Mouse (Mus musculus): ENCODE measurements around the gene Ttc25.
"Not testable (repeated sequence)": the region's sequence is repeated elsewhere in the genome, so short reads cannot be mapped to it uniquely, and the experiment has no call there.

Ttc25 gene

GRCm38 (mm10) chr11:100528375-100529165 is 16.8 kb upstream of the Ttc25 start:
- no peak for DNase-seq (ENCODE audit: low spot score)

GRCm38 (mm10) chr11:100533871-100534270 is 11.5 kb upstream of the Ttc25 start:
- DNase-seq (ENCODE audit: low spot score) = no peak

- not testable (repeated sequence) for DNase-seq (ENCODE audit: low spot score)
Observed at GRCm38 (mm10) chr11:100534411-100534810, 11.0 kb upstream of the Ttc25 start.

- DNase-seq (ENCODE audit: low spot score) = not testable (repeated sequence)
Observed at GRCm38 (mm10) chr11:100534821-100535220, 10.6 kb upstream of the Ttc25 start.

GRCm38 (mm10) chr11:100535996-100536395 is 9.4 kb upstream of the Ttc25 start:
- DNase-seq (ENCODE audit: low spot score) = peak; percentile 70

- DNase-seq (ENCODE audit: low spot score) = no peak
Observed at GRCm38 (mm10) chr11:100536466-100536865, 8.9 kb upstream of the Ttc25 start.

- DNase-seq (ENCODE audit: low spot score) = no peak
Observed at GRCm38 (mm10) chr11:100540966-100541365, 4.4 kb upstream of the Ttc25 start.

GRCm38 (mm10) chr11:100541577-100541976 is 3.8 kb upstream of the Ttc25 start:
- DNase-seq (ENCODE audit: low spot score) = no peak

GRCm38 (mm10) chr11:100545746-100546085 is 309 bp downstream of the Ttc25 start:
- DNase-seq (ENCODE audit: low spot score) = no peak

- DNase-seq (ENCODE audit: low spot score) = no peak
Observed at GRCm38 (mm10) chr11:100546955-100547354, 1.5 kb downstream of the Ttc25 start.

- DNase-seq (ENCODE audit: low spot score) = no peak
Observed at GRCm38 (mm10) chr11:100548141-100548540, 2.7 kb downstream of the Ttc25 start.

- DNase-seq (ENCODE audit: low spot score) = no peak
Observed at GRCm38 (mm10) chr11:100549466-100549865, 4.1 kb downstream of the Ttc25 start.

GRCm38 (mm10) chr11:100550101-100550500 is 4.7 kb downstream of the Ttc25 start:
- DNase-seq (ENCODE audit: low spot score) = no peak

- DNase-seq (ENCODE audit: low spot score) = peak; percentile 58
Observed at GRCm38 (mm10) chr11:100552842-100553241, 7.4 kb downstream of the Ttc25 start.

GRCm38 (mm10) chr11:100555583-100555982 is 10.2 kb downstream of the Ttc25 start:
- DNase-seq (ENCODE audit: low spot score) = peak; percentile 82

- no peak for DNase-seq (ENCODE audit: low spot score)
Observed at GRCm38 (mm10) chr11:100557563-100557962, 12.2 kb downstream of the Ttc25 start.

GRCm38 (mm10) chr11:100559476-100559875 is 14.1 kb downstream of the Ttc25 start:
- DNase-seq (ENCODE audit: low spot score) = no peak

- DNase-seq (ENCODE audit: low spot score) = no peak
Observed at GRCm38 (mm10) chr11:100561748-100562147, 16.3 kb downstream of the Ttc25 start.

GRCm38 (mm10) chr11:100564297-100564696 is 18.9 kb downstream of the Ttc25 start:
- DNase-seq (ENCODE audit: low spot score) = no peak

- no peak for DNase-seq (ENCODE audit: low spot score)
Observed at GRCm38 (mm10) chr11:100564703-100565102, 19.3 kb downstream of the Ttc25 start.

GRCm38 (mm10) chr11:100567229-100567628 is 21.8 kb downstream of the Ttc25 start:
- DNase-seq (ENCODE audit: low spot score) = no peak

GRCm38 (mm10) chr11:100567815-100568245 is 22.4 kb downstream of the Ttc25 start:
- no peak for DNase-seq (ENCODE audit: low spot score)

- DNase-seq (ENCODE audit: low spot score) = no peak
Observed at GRCm38 (mm10) chr11:100568692-100569091, 23.3 kb downstream of the Ttc25 start.

- no peak for DNase-seq (ENCODE audit: low spot score)
Observed at GRCm38 (mm10) chr11:100569789-100570188, 24.4 kb downstream of the Ttc25 start.

Data from adipocyte (in vitro differentiated cells).